Mouse (Mus musculus) small intestine, adult 2 months (tissue): ENCODE measurements at regions not wholly inside any gene's neighbourhood (a gene's known extent, or its start where the extent isn't known, plus 50 kb on each side); places are given as distances from the start of the nearest gene placed in this dataset.

Source experiments
- CTCF ChIP-seq: fragments of 200-500 bp; IDR thresholded peaks from 2 replicates; pipeline ENCODE4 v1.5.1; 2012; ENCODE audit warnings: low read depth, mild to moderate bottlenecking, control low read depth, inconsistent platforms, low read length, moderate library complexity, mixed read lengths; ENCODE audit not compliant: insufficient replicate concordance, insufficient read length; ENCODE audit errors: extremely low read depth
- POLR2A ChIP-seq: fragments of 200-500 bp; IDR thresholded peaks from 2 replicates; pipeline ENCODE4 v1.6.1; 2012; ENCODE audit warnings: low read depth, mild to moderate bottlenecking, control low read depth, inconsistent platforms, low read length, moderate library complexity

DNA sequence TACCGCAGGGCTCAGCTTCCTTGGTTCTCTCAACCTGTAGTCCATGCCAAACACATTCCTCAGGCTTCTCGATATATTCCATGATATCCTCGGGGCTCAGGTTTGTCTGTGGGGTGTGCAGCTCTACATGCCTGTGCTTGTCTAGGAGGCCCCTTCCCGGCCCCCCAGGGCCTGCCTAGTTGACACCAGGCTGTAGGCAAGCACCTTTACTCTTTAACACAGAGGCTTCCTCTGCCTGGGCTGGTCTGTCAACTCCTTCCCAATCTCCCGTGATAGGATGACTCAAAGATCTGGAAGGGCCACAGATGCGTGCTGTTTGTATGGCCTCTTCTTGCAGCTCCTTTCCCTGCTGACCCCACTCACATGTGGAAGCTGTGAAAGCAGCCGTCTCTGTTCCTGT, 150.4 kb upstream of the Adam6b start:
- TF ChIP-seq POLR2A (no peak), CTCF (no peak)
